Mouse (Mus musculus): ENCODE measurements at regions not wholly inside any gene's neighbourhood (a gene's known extent, or its start where the extent isn't known, plus 50 kb on each side); places are given as distances from the start of the nearest gene placed in this dataset.

DNA sequence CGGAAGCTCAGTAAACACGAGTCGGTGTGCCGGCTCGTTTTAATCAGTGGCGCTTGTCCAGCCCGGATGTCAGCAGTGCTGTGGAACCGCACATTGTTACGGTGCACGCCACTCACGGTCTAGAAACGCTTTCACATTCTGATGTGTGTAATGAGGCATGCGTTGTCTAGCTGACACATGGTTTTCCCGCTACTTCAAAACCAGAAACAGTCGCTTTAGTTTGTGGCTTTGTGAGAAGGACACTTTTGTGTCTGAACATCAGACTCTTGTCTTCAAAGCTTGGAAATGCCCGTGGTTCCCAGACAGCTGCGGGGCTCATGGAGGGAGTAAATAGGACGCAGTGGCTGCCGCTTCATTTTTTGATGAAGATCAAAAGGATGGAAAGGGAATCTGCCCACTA, 77.0 kb upstream of the Lgr5 start:
- peak; percentile 33 for DNase-seq

DNA sequence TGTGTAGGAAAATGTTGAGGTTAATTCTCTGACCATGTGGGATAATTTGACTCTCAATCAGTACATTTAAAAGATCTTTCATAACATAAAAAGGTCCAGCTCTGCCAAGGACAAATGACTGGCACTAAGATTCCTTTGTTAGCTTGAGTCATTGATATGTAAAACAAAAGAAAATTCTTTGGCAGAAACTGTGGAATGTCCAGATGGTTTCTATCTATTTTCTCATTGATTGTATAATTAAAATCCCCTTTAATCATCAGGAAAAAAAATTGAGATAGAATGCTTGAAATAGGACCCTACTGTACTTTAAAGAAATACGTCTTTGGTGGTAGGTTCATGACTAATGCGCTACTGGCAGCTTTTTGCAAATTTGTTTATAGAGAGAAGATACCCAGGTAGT, 89.1 kb upstream of the Lgr5 start:
- DNase-seq, result no peak

DNA sequence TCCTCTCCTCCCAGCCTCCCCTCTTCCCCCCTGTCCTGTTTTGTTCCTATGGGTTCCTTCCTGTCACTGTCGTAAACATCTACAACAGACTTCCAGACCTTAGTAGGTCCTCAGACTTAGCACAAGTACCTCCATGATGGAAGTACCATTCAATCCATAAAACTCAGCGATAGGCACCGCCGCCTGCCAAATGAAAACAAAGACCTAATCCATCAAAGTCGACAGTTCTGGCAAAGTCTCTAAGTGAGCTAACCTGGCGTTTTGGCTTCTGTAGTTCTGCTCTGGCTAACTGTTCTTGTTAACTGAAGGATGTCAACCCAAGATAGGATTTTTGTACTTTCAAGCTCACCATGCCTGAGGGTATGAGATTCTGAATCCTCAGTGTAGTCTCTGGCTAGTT, 93.5 kb upstream of the Lgr5 start:
- DNase-seq, result peak; percentile 51

DNA sequence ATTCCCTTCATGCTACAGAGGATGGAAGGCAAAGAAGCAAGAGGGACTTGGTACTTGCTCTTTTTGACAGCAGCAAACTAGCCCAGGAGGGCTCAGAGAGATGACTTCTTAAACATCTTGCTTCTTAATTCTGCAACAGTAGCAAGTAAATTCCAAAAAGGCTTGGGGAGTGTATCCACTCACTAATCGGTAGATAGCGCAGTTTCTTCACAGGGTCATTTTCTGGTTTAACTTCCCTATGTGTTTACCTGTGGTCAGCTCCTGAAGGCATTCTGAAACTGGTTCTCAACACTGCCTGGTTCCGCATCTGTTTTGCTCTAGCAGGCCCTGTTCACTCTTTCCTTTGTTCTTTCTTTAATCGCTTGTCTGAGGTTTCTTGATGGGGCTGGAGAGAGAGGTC, 104.4 kb upstream of the Lgr5 start:
- DNase-seq, result no peak

DNA sequence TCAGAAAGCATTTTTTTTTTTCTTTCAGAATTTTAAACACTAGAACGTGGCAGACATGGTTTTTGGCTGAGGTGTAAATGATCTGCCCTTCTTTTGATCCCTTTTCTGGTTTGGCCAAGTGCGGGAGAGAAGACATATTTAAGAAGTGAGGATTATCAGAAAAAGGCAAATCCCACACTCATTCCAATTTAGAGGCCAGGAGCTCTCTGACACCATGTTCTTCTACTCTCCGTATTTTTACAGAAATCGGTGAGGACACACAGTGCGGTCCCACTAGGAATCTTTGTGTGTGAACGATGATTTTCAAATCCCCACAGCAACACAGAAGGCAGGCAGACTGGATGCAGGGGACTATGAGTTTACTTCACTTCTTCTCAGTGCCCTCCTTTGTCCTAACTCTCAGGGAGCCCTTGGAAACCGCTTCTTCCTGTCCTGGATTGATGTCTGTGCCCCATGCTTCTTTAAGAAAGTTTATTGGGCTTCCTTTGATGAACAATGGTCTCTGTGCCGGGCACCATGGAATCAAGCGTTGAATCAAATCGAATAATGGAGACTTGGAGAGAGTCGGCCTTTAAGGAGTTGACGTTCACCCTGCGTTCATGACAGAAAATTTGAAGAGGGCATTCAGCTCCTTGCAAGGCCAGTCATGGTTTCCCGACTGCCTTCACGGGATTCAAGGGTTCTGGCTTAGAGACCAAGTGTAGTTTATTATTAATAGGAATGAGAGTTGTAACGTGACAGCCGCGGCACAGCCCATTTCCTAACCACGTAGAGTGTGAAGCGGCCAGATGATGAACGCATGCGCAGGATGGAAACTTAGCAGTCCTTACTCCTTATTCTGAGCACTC, 106.6 kb upstream of the Lgr5 start:
- DNase-seq, result no peak

DNA sequence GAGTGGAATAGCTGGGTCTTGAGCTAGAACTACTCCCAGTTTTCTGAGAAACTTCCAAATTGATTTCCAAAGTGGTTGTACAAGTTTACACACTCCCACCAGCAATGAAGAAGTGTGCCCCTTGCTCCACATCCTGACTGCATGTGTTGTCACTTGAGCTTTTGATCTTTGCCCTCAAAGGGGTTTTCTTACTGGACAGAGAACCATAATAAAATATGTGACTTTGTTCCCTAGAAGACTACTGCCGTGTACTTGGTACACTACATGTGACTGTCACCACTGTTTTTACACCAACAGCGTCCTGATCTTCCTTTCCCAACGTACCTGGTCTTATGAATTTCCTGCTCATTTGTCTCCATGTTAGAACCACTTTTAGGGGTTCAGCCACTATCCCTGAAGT, 114.3 kb upstream of the Tspan8 start:
- DNase-seq, result no peak

DNA sequence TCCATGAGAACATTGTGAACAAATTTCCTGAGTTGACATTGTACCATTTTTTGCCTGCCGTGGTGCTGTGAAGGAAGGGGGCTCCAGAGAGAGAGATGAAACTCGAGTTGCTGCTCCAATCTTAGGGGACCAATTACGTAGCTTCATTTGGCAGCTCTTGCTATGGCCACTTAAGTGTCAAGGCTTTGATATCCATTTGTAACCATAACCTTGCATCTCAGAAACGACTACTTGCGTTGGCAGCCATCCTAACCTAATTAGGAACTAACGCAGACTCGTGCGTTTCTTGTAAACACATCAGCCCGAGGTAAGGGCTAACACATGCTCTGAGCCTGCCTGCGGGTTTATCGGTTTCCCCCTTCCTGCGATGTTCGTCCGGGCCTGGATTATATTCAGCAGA, 108.0 kb upstream of the Tspan8 start:
- DNase-seq, result no peak

DNA sequence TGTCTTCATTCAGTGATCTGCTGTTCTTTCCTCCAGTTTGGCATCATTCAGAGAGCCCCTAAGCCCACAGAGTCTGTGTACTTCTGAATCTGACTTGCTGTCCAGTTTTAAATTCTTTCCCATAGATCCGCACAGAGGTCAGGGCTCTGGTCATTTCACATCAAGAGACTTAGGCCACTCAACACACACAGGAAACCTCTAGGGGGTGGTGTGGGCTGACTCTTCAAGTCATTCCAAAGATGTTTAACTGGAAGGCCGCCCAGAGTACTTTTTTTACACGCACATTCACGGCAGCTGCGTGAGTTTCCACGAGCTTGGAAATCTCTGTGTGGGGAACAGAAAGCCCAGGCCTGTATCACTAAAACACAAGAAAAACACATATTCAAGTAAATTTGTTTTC, 102.7 kb upstream of the Tspan8 start:
- DNase-seq, result peak; percentile 83

DNA sequence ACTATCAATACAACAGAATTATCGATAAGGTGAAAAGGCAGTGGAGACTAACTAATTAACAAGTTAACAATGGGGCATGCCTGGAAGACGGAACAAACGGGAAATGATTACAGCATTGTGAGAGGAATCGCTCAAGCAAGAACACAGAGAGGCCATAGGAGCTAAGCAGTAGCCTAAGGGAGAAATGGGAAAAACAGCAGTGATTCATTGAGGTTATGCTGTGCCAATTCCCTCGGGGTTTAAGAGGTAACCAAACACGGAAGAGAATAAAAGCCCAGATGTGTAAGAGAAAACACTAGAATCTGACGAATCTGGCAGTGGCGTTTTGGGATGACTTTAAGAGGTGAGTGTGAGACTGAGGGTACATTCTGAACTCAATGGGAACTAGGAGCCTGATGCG, 100.5 kb upstream of the Tspan8 start:
- no peak for DNase-seq

DNA sequence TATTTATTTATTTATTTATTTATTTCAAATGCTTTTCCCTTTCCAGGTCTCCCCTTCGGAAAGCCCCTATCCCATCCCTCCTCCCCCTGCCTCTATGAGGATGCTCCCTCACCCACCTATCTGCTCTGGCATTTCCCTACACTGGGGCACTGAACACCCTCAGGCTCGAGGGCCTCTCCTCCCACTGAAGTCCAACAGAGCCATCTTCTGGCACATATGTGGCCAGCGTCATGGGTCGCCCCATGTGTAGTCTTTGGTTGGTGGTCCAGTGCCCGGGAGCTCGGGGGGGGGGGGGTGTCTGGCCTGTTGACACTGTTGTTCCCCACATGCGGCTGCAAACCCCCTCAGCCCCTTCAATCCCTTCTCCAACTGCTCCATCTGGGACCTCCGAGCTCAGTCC, 99.6 kb upstream of the Tspan8 start:
- no peak for DNase-seq

DNA sequence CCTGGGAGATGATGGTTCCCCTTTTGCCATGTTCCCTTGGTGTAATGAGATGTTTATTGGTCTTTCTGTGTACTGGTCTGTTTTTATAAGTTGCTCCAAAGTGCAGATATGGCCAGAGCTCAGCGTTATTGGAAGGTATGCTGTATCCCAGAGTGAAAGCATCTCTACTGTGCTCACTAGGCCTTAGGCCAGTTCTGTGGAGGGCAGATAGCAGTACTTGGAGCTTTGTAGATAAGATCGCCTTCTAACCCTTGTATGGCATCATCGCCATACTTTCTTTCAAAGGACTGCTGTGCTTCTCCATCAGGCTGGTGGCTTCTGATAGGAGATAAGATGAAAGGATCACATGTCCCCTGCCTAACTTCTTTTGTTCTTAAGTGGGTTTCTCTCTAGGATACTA, 94.0 kb upstream of the Tspan8 start:
- no peak for DNase-seq

DNA sequence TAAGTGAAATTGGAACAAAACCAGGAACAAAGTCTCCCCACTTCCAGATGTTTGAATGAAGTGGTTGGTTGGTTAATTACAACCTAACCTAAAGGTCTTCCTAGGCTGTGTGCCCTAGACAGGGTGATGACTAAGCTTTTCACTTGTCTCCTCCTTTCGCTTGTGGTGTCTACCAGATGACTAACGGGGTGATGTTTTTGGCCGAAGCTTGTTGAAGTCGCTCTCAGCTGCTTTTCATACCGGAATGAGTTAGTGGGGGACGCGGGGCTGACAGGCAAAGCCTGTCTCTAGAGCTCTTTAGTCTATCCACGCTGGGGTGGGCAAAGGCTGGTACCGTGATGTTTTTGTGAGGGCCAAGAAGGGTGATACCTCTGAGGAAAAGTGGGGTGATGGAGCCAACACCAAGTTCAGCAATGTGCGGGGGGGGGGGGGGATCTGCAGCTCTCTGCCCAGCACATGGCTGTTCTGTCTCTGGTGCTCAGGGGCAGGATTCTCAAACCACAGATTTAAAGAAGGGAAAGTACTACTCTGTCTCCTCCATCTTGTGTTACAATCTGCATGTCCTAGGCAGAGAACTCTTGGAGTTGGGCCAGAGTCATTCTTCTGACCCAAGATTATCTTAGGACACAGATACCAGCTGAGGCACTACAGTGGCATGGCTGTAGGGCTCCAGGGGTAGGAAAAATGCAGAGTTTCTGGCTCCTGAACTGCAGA, 73.8 kb upstream of the Tspan8 start:
- peak; percentile 79 for DNase-seq

DNA sequence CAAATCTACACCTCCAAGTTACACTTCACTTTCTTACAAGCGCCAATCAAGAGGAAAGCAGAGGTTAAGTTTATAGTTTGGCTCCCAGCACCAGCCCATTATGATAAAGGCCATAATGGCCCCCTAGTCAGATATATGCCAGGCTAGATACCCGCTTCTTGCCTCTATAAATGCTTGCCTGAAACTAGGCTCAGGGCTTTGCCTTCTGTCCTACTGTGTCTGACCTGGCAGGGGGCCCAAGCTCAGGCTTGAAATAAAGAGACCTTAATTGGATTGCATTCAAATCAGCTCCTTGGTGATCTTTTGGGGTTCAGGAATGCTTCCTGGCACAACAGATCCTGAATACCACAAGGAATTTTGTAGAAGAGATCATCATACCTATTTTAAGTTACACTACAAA, 66.8 kb upstream of the Tspan8 start:
- no peak for DNase-seq

DNA sequence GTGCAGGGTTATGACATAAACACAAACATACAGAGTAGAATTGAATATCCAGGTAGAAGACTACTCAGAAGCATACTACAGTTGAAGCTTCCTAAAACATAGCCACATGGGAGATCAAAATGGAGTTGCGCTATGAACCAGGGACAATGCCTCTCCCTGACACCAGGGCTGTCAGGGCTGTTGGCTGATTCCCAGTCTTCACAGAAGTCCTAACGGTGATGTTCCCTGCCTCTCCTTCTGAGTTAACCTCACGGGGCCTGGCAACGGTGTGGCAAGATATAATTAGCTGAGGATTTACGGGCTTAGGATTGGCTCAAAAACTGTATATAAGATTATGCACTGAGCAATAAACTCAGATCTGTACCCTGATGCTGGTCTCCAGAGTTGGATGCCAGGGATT, 66.4 kb upstream of the Tspan8 start:
- no peak for DNase-seq

DNA sequence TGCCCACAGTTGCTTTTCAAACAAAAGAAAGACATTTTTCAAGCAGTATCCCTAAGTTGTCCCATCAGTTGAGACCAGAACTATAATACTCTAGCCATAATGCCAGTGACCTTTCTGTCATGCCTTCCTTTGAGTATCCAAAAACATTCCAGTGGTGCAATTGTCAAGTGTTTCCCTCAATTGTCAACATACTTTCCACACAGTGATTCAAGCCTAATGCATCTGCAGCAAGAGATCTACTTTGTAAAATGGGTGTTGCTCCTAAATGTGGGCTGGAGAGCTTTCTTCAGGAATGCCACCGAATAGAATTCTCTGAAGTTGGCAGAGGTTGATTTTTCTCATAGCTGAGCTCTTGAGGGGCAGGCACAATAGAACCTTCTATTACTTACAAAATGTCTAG, 58.0 kb upstream of the Tspan8 start:
- DNase-seq, result no peak

Measured in lung, postnatal 10 days (tissue).